22 mouse cellular contexts compared by ENCODE assay signal in the genomic region with DNA sequence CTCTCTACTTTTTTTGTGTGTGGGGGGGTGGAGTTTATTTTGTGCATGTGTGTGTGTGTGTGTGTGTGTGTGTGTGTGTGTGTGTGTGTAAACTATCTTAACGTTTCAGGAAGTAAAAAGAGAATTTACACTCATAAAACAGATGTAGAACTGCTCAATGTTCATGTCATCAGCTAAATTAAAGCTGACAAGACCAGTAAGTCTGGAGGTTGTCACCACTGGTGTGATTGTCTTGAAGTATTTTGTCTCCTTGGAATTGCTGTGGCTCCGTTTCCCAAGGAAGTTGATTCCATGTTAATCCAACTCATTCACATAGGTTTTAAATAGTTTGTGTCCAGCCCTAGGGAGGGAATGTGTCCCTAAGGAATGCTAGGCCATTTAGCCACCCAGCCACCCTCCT.
DNase-seq lines count a peak whose midpoint lies in the region; ATAC-seq lines count a peak whose summit lies in the region.
"Had no signal": no experiment of that assay in that cellular context is flagged by ENCODE, and none has a peak within 500 bp of the region (broad histone marks: within the 10 kb centered on the region; RNA-seq: fewer than 3 reads in every experiment).

No protein-coding gene starts in this region.

- H3K4me3 ChIP-seq in embryonic facial prominence, embryonic 10.5 days = no peak overlapping the region
- H3K4me3 ChIP-seq in hindbrain, embryonic 16.5 days (ENCODE audit: low read length) = no peak overlapping the region
- no peak overlapping the region for H3K4me3 ChIP-seq in kidney, embryonic 16.5 days (ENCODE audit: low read length)
- H3K4me3 ChIP-seq: embryonic facial prominence, embryonic 12.5 days; forebrain, embryonic 13.5 days; forebrain, embryonic 15.5 days had no signal

- no peak overlapping the region for H3K9ac ChIP-seq in hindbrain, embryonic 16.5 days (ENCODE audit: low read depth, low read length)
- no peak overlapping the region for H3K9ac ChIP-seq in kidney, embryonic 16.5 days (replicated peaks; ENCODE audit: low read length)
- H3K9ac ChIP-seq: embryonic facial prominence, embryonic 12.5 days; forebrain, embryonic 13.5 days; forebrain, embryonic 15.5 days; forebrain, postnatal 0 days had no signal

- H3K4me2 ChIP-seq in hindbrain, embryonic 16.5 days (ENCODE audit: low read length) = no peak overlapping the region
- H3K4me2 ChIP-seq in kidney, embryonic 16.5 days (replicated peaks; ENCODE audit: low read depth, low read length) = no peak overlapping the region
- H3K4me2 ChIP-seq: embryonic facial prominence, embryonic 12.5 days; forebrain, embryonic 13.5 days; forebrain, embryonic 15.5 days had no signal

- H3K36me3 ChIP-seq in embryonic facial prominence, embryonic 10.5 days (replicated peaks) = no peaks in the 10 kb centered on the region
- no peaks in the 10 kb centered on the region for H3K36me3 ChIP-seq in hindbrain, embryonic 16.5 days (ENCODE audit: control insufficient read depth, insufficient read depth, low read length)
- H3K36me3 ChIP-seq in kidney, embryonic 16.5 days (ENCODE audit: insufficient read depth, low read length) = no peaks in the 10 kb centered on the region
- H3K36me3 ChIP-seq: embryonic facial prominence, embryonic 12.5 days; forebrain, embryonic 15.5 days had no signal

- ATAC-seq in hindbrain, embryonic 16.5 days = no peak
- ATAC-seq in kidney, embryonic 16.5 days (ENCODE audit: low FRiP score, low TSS enrichment) = no peak
- ATAC-seq: activated CD4-positive, CD25-positive, alpha-beta regulatory T cell, adult 4 months; forebrain, embryonic 13.5 days; forebrain, embryonic 15.5 days; forebrain, postnatal 0 days; Patski had no signal

- H3K27ac ChIP-seq in embryonic facial prominence, embryonic 10.5 days (replicated peaks) = no peak overlapping the region
- no peak overlapping the region for H3K27ac ChIP-seq in hindbrain, embryonic 16.5 days (ENCODE audit: low read depth, low read length)
- no peak overlapping the region for H3K27ac ChIP-seq in kidney, embryonic 16.5 days (ENCODE audit: low read length)
- H3K27ac ChIP-seq: embryonic facial prominence, embryonic 12.5 days; forebrain, embryonic 13.5 days; forebrain, embryonic 15.5 days had no signal

- no peaks in the 10 kb centered on the region for H3K9me3 ChIP-seq in embryonic facial prominence, embryonic 10.5 days
- no peaks in the 10 kb centered on the region for H3K9me3 ChIP-seq in hindbrain, embryonic 16.5 days (ENCODE audit: control insufficient read depth, low read length)
- H3K9me3 ChIP-seq in kidney, embryonic 16.5 days (ENCODE audit: low read length) = no peaks in the 10 kb centered on the region
- H3K9me3 ChIP-seq: embryonic facial prominence, embryonic 12.5 days; forebrain, embryonic 13.5 days; forebrain, embryonic 15.5 days had no signal

- no peaks in the 10 kb centered on the region for H3K27me3 ChIP-seq in embryonic facial prominence, embryonic 10.5 days (replicated peaks; ENCODE audit: low read depth, poor library complexity, severe bottlenecking)
- H3K27me3 ChIP-seq in hindbrain, embryonic 16.5 days (replicated peaks; ENCODE audit: control insufficient read depth, insufficient read depth, low read length) = no peaks in the 10 kb centered on the region
- H3K27me3 ChIP-seq in kidney, embryonic 16.5 days (ENCODE audit: insufficient read depth, low read length) = no peaks in the 10 kb centered on the region
- H3K27me3 ChIP-seq: embryonic facial prominence, embryonic 12.5 days; forebrain, embryonic 13.5 days; forebrain, embryonic 15.5 days had no signal

- DNase-seq in MN1 (ENCODE audit: low spot score) = peak; percentile 86
- peak; percentile 3 for DNase-seq in R1 (ENCODE audit: low read depth, low spot score)
- DNase-seq in embryonic facial prominence, embryonic 10.5 days (ENCODE audit: low spot score) = peak; percentile 21
- peak; percentile 14 for DNase-seq in forelimb bud, embryonic 11.5 days (ENCODE audit: low read depth, low spot score)
- no peak for DNase-seq in ovary, postnatal 10 days (ENCODE audit: low spot score)
- DNase-seq in spleen, postnatal 4 days (ENCODE audit: low spot score in 2 of 2) = no peak
- DNase-seq: adrenal gland, adult 8-10 months; adrenal gland, postnatal 14 days; adrenal gland, postnatal 36 days; cerebellum, adult 11-12 months; cerebellum, adult 2 months; cerebellum, adult 9-10 months; cerebellum, postnatal 10 days; cerebellum, postnatal 25 days; forebrain, postnatal 0 days had no signal

- H3K4me1 ChIP-seq in embryonic facial prominence, embryonic 10.5 days = 0 out of 2 replicates have a peak, but pooled peaks cover 3% of the 10 kb centered on the region
- no peaks in the 10 kb centered on the region for H3K4me1 ChIP-seq in hindbrain, embryonic 16.5 days (ENCODE audit: control insufficient read depth, insufficient read depth, low read depth, low read length)
- no peaks in the 10 kb centered on the region for H3K4me1 ChIP-seq in kidney, embryonic 16.5 days (ENCODE audit: insufficient read depth, low read length)
- H3K4me1 ChIP-seq: embryonic facial prominence, embryonic 12.5 days; forebrain, embryonic 13.5 days; forebrain, embryonic 15.5 days had no signal

- WGBS in embryonic facial prominence, embryonic 10.5 days = 44% methylated on average over 2 of the region's 2 CpGs
- 65% methylated on average over 2 of the region's 2 CpGs for WGBS in hindbrain, embryonic 16.5 days
- WGBS in kidney, embryonic 16.5 days = 41% methylated on average over 2 of the region's 2 CpGs

Comparison
In these comparisons a context has a peak if more than half of its experiments do, and no peak if none do; other contexts are left out.
1. DNase-seq: peak in MN1 (single experiment), R1 (single experiment), embryonic facial prominence, embryonic 10.5 days (single experiment) and forelimb bud, embryonic 11.5 days (single experiment); none in ovary, postnatal 10 days (single experiment) and spleen, postnatal 4 days (0 of 2).